Mouse (Mus musculus): Measurements from ENCODE around the gene St13.

The St13 gene

DNA sequence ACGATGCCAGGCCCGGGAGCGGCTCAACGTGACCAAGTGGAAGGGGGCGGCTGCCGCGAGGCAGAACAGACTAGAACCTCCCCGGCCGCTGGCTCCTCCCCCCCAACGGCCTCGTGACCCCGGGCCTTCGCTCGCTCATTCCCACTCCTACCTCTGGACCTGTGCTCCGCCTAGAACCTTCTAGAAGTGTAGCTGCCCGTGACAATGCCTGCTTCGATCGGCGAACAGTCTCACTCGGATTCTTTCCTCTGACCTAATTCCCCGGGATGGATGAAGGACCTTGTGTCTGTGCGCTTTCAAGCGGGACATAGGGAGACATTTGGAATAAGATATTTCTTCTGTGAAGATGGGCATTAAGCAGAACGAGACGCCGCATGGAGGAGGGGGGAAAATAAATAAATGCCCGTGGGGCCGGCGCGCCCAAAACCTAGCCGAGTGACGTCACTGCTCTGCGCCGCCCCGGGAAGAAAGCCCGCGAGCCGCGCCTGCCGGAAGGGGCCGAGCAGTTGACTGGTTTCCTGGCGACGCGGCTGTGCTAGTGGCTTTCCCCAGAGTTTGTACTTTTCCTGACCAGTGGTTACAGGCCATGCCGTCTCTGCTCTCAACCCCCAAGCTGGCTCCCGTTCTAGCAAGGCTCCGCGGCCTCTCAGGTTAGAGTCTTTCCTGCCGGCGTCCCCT lies at the start of gene St13, which contains the start of gene Xpnpep3:
Gene St13 (minus strand): TSS at position 440 of the 678 bp plus-strand sequence.
Gene Xpnpep3 (plus strand): TSS at position 501 of the 678 bp plus-strand sequence.
- DNase-seq (ENCODE audit: low read depth, low spot score) = peak; percentile 86

DNA sequence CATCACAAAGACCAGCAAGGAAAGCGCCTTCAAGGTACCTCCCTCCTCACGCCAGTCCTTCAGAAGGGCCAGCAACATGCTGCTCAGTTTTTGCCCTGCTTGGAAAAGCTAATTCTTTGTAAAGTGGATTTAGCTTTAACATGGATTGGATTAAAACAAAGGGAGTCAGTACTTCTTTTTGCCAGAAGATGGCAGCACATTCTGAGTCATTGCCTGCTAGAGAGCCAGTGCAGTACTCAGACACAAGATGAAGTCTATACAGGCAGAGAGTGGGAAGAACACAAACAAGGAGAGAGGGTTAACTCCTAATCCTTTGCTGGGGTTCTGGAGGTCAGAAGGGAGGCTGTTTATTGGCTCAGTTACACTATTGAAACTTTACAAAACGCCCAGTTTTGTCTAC lies 48.6 kb upstream of the St13 start:
- DNase-seq (ENCODE audit: low read depth, low spot score) = no peak

DNA sequence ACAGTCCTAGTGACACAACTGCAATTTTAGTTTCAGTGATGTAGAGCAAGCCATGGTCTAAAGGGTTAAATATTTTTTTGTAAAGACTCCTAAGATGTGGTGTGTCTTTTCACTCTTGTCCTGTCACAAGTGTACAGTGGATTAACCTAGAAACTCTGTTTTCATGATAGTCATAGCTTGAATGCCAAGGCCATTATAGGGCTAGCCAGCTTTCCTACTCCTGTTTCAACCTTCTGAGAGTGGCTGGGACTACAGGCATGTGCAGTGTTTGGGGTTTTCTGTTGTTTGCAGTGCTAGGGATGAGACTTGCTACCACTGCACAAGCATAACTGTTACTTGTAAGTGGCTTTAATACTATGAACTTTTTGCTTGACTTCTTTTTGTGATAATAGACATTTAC lies 39.4 kb upstream of the St13 start:
- no peak for DNase-seq (ENCODE audit: low read depth, low spot score)

DNA sequence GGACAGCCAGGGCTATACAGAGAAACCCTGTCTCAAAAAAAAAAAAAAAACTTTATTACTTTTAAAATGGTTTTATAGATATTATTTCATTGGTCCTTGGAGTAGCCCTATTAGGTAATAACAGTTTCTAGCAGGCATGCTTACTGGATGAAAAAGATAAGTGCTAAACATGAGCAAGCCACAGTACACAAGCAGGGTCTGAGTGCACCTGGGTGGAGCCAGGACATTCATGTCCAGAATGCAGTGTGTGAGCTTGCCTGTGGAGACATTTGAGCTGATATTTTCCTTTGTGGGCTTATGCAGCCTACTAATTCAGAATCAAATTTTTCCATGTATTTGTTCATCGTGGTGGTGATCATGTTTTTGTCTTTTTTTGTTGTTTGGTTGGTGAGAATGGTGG lies 38.5 kb upstream of the St13 start:
- no peak for DNase-seq (ENCODE audit: low read depth, low spot score)

DNA sequence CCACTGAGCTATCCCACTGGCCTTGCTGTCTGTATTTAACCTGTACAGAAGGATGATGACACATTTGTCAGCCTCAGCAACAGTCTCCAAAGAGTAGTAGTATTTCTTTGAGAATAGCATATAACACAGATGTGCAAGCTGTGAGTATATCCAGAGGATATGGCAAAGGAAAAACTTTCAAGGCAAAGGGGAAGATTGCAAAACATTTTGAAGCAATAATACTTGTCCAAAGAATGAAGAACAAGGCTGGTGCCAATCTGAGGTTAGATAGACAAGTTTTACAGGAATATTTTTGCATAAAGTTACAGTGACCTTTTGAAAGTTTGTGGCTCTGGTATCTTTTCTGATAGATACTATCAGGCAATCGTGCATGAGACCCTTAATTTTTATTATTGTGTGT lies 31.3 kb upstream of the St13 start:
- no peak for DNase-seq (ENCODE audit: low read depth, low spot score)

DNA sequence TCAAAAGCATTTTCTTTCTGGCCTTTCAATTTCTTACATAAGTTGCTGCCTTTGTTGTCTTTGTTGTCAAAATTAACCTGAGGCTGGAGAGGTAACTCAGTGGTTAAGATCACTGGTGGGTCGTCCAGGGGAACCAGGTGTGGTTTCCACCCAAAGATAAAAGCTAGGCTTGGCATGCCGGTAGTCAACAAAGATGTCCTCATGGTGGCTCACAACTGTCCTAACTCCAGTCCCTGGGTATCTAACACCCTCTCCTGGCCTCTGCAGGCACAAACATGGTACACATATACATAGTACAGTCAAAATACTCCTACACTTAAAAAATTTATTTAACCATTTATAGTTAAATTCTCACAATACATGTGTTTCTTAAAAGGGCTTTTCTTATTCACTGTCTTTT lies 28.1 kb upstream of the St13 start:
- DNase-seq (ENCODE audit: low read depth, low spot score) = no peak

DNA sequence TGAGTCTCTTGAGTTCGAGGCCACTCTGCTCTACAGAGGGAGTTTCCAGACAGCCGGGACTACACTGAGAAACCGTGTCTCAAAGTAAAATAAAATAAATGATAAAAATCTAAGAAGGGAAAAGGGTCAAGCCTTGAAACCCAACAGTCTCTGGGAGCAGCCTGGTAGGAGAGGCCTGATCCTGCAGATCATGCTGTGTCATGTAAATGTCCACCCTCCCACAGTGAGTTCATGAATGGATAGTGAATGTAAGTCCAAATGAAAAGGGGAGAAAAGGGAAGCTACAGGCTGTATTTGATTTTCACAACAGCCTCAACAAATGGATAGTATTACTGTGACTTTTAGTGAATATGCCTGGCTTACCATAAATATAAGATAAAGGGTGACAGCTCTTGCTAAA lies 25.4 kb upstream of the St13 start:
- no peak for DNase-seq (ENCODE audit: low read depth, low spot score)

DNA sequence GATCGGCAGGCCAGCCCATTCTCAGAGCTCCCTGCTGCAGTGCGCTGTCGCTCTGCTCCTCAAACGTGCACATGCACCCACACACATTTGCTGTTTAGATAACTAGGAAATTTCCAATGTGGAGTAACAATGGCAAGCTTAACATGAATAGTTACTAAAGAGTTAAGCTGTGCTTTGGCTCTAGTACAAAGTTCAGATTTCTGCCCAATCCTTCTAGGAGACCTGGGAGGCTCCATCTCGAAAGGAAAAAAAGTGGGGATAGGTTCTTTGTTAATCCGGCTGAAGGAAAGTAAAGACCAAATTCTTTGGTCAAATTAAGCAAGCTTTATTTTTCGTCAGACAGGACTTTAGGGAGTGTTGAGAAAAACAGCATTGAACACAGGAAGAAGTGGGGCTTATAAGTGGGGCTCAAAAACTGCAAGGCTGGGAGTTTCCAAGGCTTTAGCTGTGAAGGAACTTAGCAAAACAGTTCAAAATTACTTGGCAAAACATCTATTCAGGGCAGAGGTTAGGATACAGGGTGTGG lies 22.3 kb upstream of the St13 start:
- no peak for DNase-seq (ENCODE audit: low read depth, low spot score)

DNA sequence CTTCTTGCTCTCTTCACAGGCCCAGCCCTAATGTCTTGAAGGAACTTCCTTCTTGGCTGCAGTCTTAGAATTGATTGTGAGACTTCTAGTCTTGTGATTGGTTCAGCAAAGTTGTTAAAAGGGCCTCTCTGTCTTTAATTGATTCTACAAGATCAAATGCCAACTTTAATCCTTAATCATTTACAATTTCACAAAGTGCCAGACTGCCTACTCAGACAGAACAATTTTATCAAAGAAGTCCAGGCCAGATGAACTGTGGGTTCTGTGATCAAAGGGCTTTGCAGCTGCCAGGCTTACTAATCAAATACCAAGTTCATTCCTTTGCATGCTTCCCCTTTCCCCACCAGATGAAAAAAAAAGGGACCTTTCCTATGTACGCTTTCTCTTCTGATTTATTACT lies 21.6 kb upstream of the St13 start:
- no peak for DNase-seq (ENCODE audit: low read depth, low spot score)

DNA sequence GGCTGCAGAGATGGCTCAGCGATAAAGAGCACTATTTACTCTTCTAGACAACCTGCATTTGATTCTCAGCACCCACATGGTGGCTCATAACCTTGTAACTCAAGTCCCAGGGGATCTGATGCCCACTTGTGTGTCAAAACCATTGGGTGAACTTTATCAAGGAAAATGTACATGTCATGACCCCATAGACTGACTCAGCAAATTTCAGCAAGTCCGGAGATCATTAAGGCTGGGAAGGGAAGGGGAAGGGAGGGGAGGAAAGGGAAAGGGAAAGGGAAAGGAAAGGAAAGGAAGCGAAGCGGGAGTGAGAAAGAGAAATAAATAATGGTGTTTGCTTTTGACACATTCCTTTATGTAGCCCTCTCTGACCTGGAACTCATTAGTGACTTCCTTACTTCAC lies 18.2 kb upstream of the St13 start:
- no peak for DNase-seq (ENCODE audit: low read depth, low spot score)

DNA sequence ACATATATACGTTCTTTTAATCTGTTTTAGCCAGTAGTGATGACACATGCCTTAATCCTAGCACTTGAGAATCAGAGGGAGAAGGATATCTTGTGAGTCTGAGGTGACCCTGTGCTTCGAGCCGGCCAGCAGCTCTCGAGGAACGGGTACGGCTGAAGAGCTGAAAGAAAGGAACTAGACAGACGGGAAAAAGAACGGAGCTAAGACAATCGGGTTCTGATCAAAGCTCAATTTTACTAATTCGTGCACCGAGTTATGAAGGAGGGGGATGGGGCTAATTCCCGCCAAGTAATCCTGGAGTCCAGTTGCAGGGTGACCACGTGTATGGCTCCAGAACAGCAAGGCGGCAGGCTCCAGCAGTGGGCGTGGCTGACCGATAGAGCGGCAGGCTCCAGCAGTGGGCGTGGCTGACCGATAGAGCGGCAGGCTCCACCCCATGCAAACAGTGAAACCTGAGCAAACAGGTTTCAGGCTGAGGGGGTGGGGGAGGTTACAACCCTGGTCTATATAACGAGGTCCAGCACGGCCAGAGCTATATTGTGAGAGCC lies 17.0 kb upstream of the St13 start:
- DNase-seq (ENCODE audit: low read depth, low spot score) = peak; percentile 48

DNA sequence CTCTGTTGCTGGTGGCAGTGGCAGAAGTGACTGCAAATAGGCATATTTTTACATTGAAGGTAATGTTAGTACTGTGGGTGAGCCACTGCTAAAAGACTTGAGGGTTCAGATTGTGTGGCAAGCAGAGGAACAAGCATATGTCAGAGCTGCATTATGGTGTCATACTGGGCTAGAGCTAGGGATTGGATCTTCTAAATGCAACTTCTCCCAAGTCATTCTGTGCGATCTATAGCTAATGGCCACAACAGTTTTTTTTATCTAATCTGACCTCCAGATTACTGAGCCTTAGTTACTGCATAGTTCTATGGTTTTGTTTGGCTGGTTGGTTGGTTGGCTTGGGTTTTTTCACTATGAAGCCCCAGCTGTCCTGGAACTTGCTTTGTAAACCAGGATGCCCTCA lies 8.3 kb upstream of the St13 start, which contains the start of gene Dnajb7:
Gene Dnajb7 (minus strand): TSS at position 101 of the 400 bp plus-strand sequence.
- DNase-seq (ENCODE audit: low read depth, low spot score) = no peak

DNA sequence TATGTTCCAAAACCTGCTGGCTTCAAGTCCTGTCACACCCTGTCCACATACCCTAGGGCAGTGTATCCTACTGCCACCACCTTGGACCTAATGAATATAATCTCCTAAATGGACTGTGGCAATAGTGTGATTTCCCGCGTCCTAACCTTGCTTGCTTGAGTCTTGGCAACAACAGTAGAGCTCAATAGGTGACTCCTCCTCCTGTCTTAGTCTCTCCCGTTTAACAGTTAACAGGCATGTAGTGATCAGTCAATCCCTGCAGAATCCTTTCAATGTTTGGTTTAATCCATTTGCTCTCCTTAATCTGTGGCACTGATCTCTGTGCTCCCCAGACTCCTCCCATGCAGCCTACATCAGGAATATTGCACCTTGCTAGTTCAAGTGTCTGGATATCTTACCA lies 5.1 kb upstream of the St13 start:
- DNase-seq (ENCODE audit: low read depth, low spot score) = no peak

DNA sequence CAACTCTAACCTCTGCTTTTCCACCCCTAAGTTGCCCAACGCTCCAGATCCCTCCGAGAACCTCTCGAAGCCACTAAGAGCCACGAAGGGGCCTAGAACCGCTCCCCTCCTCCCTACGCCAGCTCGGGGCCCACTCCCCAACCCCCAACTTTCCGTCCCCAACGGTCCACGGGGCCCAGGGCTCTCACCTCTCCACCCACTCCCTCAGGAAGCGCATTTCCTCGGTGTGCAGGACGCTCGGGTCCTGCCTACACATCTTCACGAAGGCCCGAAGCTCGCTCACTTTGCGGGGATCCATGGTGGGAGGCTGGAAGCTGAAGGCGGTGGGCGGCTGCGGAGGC lies 610 bp downstream of the St13 start:
- no peak for DNase-seq (ENCODE audit: low read depth, low spot score)

DNA sequence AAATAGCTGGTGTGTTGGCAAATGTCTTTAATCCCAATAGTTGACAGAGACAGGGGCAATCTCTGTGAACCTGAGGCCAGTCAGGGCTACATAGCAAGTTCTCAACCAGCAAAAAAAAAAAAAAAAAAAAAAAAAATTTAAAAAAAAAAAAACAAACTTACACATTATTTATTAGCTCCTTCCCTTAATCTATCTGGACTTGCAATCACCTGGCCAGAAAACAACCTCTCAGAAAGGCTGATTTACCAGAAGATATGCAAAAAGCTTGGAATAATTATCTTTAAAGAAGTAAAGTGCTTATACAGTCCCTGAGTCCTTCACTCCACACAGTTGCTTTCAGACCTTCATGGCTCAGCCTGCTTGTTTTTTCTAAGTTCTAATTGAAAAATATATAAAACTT lies 1.7 kb downstream of the St13 start:
- DNase-seq (ENCODE audit: low read depth, low spot score) = no peak

DNA sequence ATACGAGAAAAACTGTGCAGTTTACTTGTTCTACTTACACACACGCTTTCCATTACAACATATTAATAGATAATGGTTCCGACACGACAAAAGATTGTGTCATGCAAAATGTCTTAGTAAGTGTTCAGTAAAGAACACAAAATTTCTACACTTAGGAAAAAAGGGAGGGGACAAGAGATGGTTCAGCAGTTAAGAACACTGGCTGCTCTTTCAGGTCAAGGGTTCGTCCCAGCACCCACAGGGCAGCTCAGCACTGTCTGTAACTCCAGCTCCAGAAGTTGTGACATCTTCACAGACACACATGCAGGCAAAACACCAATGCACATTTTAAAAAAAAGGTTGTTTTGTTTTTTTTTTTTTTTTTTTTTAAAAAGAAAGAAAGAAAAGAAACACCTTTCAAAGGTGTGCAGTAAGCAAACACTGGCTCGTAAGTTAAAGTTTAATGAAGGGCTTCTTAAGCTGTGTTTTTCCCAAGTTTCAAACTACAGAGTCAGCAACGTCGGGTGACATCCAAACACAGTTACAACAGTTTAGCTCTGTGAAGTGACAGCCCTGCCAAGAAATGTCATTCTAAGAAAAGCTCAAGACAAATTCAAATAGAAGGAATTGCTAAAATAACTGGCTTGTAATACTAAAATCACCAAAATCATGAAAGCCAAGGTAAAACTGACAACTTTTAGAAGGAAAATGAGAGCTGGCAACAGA lies 5.5 kb downstream of the St13 start:
- DNase-seq (ENCODE audit: low read depth, low spot score) = no peak

DNA sequence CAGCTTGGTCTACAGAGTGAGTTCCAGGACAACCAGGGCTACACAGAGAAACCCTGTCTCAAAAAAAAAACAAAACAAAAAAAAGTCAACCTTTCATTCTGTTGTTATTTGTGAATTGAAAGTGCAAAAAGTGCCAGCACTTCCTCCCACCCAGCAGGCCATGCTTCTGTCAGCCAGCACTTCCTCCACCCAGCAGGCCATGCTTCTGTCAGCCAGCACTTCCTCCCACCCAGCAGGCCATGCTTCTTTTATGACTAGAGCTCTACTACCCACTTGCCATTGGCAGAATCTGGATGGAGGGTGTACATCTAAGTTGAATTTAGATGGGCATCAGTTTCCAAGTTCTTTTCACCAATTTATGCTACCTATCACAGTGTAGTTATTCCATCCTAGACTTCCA lies 6.9 kb downstream of the St13 start:
- no peak for DNase-seq (ENCODE audit: low read depth, low spot score)

DNA sequence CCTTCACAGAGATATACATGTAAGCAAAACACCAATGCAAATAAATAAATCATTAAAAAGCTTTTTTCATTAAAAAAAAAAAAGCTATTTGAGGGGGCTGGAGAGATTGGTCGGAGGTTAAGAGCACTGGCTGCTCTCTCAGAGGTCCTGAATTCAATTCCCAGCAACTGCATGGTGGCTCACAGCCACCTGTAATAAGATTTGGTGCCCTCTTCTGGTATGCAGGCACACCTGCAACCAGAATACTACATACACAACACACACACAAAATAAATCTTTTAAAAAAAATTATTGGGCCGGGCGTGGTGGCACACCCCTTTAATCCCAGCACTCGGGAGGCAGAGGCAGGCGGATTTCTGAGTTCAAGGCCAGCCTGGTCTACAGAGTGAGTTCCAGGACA lies 13.6 kb downstream of the St13 start:
- no peak for DNase-seq (ENCODE audit: low read depth, low spot score)

DNA sequence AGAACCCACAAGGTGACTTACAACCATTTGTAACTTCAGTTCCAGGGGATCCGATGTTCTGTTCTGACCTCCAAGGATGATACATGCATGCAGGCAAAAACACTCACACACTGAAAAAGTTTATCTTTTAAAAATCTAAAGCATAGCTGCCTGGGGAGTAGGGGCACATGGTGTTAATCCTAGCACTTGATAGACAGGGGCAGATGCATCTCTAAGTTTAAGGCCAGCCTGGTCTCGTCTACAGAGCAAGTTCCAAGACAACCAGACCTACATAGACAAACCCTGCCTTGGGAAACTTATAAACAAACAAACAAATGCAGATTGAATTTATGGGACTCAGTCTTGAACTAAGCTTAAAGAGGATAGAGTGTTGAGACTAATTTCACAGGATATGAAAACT lies 21.0 kb downstream of the St13 start:
- no peak for DNase-seq (ENCODE audit: low read depth, low spot score)

DNA sequence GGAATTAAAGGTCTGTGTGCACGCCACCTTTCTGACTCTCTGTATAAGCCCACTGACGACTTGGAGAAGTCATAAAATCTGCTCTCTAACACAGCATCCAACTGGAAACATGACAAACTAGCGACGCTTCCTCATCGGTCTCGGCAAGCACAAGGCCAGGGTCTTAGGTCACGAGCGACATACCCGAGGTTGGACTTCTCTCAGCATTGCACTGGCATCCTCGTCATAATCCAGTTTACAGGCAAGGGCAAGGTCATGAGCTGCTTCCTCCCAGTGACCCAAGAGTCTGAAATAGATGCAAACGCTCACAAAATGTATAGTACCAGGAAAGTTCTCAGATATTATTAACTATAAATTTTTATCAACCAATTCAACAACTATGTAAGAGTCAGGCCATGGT lies 25.3 kb downstream of the St13 start:
- DNase-seq (ENCODE audit: low read depth, low spot score) = no peak

DNA sequence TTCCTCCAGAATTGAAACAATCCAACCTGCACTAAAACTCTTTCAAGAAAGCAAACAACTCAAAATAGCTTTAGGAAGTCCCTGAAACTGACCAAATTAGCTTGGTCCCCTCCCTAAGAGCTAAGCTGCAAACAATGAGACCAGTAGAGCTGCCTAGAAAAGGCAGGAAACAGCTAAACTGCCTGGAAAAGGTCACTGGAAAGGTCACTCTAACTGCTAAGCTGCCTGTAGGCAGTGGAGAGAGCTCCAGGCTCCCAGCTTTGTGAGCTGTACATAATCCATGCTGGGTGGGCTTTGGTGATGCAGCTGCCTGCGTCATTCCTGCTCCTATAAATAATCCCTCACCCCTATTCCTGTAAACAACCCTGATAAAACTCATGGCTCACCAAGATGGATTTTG lies 29.5 kb downstream of the St13 start:
- DNase-seq (ENCODE audit: low read depth, low spot score) = no peak

DNA sequence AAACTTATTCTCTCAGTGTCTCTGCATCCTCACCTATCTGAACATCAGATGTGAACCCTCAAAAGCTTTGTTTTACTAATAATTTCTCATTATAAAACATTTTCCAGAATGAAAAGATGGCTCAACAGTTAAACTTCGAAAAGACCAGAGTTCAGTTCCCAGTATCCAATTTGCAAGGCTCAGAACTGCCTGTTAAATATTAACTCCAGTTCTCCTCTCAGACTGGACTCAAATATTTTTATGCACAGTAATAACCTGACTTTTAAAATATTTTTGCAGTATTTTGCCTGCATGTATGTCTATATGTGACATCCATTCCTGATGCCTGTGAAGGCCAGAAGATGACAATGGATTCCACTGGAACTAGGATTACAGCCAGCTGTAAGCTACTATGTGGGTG lies 31.3 kb downstream of the St13 start:
- no peak for DNase-seq (ENCODE audit: low read depth, low spot score)

DNA sequence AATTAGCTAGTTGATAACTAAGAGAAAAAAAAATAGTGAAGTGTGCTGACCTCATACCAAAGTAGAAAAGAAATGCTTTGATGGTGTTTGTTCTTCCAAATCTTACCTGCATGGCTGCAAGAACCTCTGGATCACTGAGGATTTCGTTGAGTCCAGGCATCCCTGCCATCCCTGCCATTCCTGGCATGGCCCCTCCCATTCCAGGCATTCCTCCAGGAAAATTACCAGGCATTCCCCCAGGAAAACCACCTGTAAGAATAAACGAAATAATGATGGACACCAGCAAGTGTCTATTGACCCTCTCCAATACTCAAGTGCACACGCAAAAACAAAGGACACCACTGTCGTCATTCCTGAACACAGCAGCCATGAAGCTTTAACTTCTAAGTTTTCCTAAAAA lies 33.6 kb downstream of the St13 start:
- DNase-seq (ENCODE audit: low read depth, low spot score) = no peak

Measured in WW6 (cell line).